Mouse (Mus musculus) C2C12 (cell line): Measurements from ENCODE around the gene Coro2b.

ENCODE experiments used
- CTCF ChIP-seq: IDR thresholded peaks from one replicate; pipeline ENCODE4 v1.5.1; 2011; ENCODE audit not compliant: control insufficient read depth, insufficient read depth, insufficient read length
- MAX ChIP-seq: IDR thresholded peaks from one replicate; pipeline ENCODE4 v1.6.1; 2011; ENCODE audit warnings: mild to moderate bottlenecking, control low read depth
- USF1 ChIP-seq: IDR thresholded peaks from one replicate; pipeline ENCODE4 v1.6.1; 2011; ENCODE audit warnings: low read depth, mild to moderate bottlenecking, control low read depth, moderate library complexity

DNA sequence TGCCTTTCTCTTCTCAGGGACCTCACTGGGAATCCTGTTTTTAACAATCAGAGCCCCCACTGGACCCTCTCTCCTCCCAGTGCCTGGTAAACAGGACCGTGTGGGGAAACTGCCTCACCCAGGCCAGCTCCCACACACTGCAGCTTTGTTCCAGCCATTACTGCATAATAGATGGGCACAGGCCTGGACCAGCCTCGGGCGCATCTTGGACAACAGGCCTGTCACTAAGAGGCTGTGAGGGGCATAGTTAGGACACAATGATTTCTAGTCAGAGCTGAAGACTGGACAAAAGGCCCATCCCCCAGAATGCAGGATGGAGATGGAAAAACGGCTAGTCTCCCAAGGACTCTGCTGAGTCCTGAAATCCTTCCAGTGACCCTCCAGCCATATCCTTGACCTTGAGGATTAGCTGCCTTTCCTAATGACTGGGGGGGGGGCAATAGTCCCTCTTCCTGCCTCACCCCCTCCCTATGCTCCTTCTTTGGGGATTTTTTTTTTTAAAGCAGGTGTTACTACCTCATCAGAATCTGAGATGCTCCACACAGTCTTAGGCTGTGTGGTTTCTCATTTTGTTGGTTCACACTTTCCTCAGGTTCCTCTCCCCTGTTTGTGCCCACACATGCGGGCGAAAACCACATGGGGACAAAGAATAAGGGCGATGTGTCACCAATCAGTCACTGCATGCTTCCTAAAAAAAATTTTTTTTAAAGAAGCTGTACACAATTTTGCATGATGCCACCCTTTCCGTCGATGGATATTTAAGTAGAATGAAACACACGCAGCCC is 27.9 kb downstream of the Coro2b start:
- TF ChIP-seq MAX (no peak), CTCF (no peak), USF1 (no peak)
